Mouse (Mus musculus): Measurements from ENCODE around the gene Alg14.

DNA sequence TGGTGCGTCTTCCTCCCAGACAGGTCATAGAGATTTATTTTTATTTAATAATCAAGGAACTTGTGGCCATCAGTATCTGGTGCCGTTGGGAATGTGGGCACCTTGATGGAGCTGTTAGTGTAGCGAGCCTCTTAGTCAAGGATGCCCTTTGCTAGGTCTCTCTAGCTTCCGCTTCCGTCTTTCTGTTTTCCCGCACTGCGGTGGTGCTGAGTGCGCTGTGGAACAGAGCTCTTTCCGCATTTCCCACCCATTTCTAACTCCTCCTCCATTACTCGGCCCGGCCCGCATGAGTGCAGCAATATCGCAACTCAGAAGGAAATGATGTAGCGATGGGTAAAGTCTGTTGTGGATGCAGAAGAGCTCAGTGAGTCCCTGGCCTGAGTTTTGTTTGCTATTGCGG lies 31.8 kb downstream of the Alg14 start:
- no peak for TF ChIP-seq TAL1 (IDR thresholded peaks at IDR 0.05; ENCODE audit: low read length)
- TF ChIP-seq GATA1 (IDR thresholded peaks at IDR 0.05; ENCODE audit: low read length), result no peak

Data from erythroblast, embryonic 14.5 days (primary cell).